Mouse (Mus musculus) liver, embryonic 16.5 days (tissue): Measurements from ENCODE around the gene Polr1d. TPM values are rescaled to one million over a fixed set of nuclear protein-coding genes. Genes with fewer than 3 reads are reported as not detected.

Experiments used
- ATAC-seq: fragments of 200-750 bp; cut with Nextera tagmentation; 2 replicates; pipeline ENCODE4 v1.8.0; 2017; ENCODE audit warnings: low read depth, mild to moderate bottlenecking, moderate number of reproducible peaks, moderate library complexity
- H3K27ac ChIP-seq: fragments of 300-500 bp; sonication (generic); 2 replicates; pipeline ENCODE4 v1.5.1; 2014; ENCODE audit warnings: mild to moderate bottlenecking, low read length
- H3K27me3 ChIP-seq: fragments of 300-500 bp; sonication (generic); 2 replicates; pipeline ENCODE4 v1.6.1; 2014; ENCODE audit warnings: low read depth, low read length, mixed read lengths; ENCODE audit not compliant: control insufficient read depth, insufficient read depth
- H3K36me3 ChIP-seq: fragments of 300-500 bp; sonication (generic); 2 replicates; pipeline ENCODE4 v1.6.1; 2014; ENCODE audit warnings: mild to moderate bottlenecking; ENCODE audit not compliant: control insufficient read depth, insufficient read depth
- H3K4me1 ChIP-seq: fragments of 300-500 bp; sonication (generic); 2 replicates; pipeline ENCODE4 v1.6.1; 2014; ENCODE audit warnings: low read depth, low read length, mixed read lengths; ENCODE audit not compliant: control insufficient read depth
- H3K4me2 ChIP-seq: fragments of 300-500 bp; sonication (generic); 2 replicates; pipeline ENCODE4 v1.6.1; 2014; ENCODE audit warnings: low read depth, low read length, mixed read lengths
- H3K4me3 ChIP-seq: fragments of 300-500 bp; sonication (generic); 2 replicates; pipeline ENCODE4 v1.5.1; 2014; ENCODE audit warnings: low read depth, mild to moderate bottlenecking, low read length
- H3K9ac ChIP-seq: fragments of 300-500 bp; sonication (generic); 2 replicates; pipeline ENCODE4 v1.6.1; 2014; ENCODE audit warnings: low read depth, low read length
- H3K9me3 ChIP-seq: fragments of 300-500 bp; sonication (generic); replicated peaks from 2 replicates; pipeline ENCODE4 v1.6.1; 2016; ENCODE audit warnings: low read length; ENCODE audit not compliant: control insufficient read depth
- WGBS: fragments of 180-500 bp; shearing (Covaris S2); extraction: QIAGEN DNeasy Blood & Tissue Kit; methylation state at CpG from one replicate; pipeline ENCODE4 v1.1.7; 2014; ENCODE audit not compliant: insufficient replicate concordance; 5-methylcytosine and 5-hydroxymethylcytosine counted together
- polyA plus RNA-seq: library from polyadenylated mRNA; unstranded; fragments of >200 nt; fragmentation: Nextera tagmentation; extraction: Ambion mirVana; gene quantifications from 2 replicates; pipeline ENCODE4 v1.2.1, GENCODE M21; 2015

The Polr1d gene
- polyA plus RNA-seq, 1 experiment from 2014 or later, result 54.4 TPM

DNA sequence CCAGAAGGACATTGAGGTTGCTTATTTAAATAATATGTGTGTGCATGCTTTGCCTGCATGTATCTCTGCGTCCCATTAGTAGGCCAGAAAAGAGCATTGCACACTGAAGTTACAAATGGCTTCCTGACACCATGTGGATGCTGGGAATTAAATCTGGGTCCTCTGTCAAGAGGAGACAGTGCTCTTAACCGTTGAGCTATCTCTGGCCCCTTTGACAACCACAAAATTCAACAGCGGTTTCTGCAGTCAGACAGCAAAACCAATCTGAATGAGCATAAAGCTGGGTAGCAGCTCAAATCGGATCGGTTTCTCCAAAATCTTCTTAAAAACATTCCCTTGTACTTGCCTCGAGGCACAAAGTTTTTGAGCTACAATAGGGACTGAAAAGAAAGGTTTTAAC lies 23.8 kb upstream of the Polr1d start:
- Histone ChIP-seq H3K4me2 (no peak overlapping the region), H3K9me3 (no peaks in the 10 kb centered on the region), H3K9ac (no peak overlapping the region), H3K36me3 (no peaks in the 10 kb centered on the region), H3K4me1 (peaks cover 20% of the 10 kb centered on the region), H3K4me3 (no peak overlapping the region), H3K27ac (no peak overlapping the region), H3K27me3 (no peaks in the 10 kb centered on the region)
- 49% methylated on average over 6 of the region's 6 CpGs for WGBS
- no peak for ATAC-seq

DNA sequence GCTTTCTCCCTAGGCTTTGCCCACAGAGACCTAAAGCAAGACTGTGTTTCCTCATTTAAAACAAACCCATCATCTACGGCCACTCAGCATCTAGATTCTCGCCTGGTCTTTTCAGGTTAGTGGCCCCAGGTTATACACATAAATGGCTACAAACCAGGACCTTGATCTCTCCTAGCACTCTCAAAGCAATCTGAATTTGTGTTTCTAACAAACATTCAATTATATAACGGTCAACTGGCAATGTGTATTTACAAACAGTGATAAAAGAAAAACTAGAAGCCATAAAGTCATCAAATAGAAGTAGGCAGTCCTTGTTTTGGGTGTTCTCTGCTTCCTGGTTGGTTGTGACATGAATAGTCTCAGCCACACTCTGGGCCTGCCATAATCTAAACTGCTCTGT lies 23.4 kb upstream of the Polr1d start:
- no peaks in the 10 kb centered on the region for H3K36me3 ChIP-seq
- no peak overlapping the region for H3K4me3 ChIP-seq
- no peak overlapping the region for H3K27ac ChIP-seq
- ATAC-seq, result no peak
- no peak overlapping the region for H3K9ac ChIP-seq
- no peaks in the 10 kb centered on the region for H3K9me3 ChIP-seq
- WGBS, result 61% methylated on average over 3 of the region's 3 CpGs
- H3K4me1 ChIP-seq, result peaks cover 20% of the 10 kb centered on the region
- no peak overlapping the region for H3K4me2 ChIP-seq
- H3K27me3 ChIP-seq, result no peaks in the 10 kb centered on the region

DNA sequence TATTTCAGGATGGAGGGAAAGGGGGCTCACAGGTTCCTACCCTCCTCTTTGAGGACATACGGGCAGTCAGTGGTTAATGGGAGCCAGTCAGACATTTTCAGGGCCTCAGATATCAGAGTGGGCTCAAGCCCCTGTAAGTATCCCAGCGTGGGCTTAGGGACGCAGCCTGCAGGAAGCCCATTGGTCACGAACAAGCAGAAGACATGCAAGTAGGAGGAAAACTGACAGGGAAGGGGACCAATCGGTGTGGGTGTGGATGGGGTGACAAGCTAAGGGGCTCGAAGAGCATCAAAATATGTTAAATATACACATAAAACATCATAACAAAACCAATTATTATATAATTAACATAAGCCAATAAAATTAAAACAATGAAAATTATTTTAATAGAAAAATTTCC lies 22.5 kb upstream of the Polr1d start:
- Histone ChIP-seq H3K27ac (no peak overlapping the region), H3K27me3 (no peaks in the 10 kb centered on the region), H3K36me3 (no peaks in the 10 kb centered on the region), H3K9me3 (no peaks in the 10 kb centered on the region), H3K4me1 (peaks cover 17% of the 10 kb centered on the region), H3K4me2 (no peak overlapping the region), H3K9ac (no peak overlapping the region), H3K4me3 (no peak overlapping the region)
- no peak for ATAC-seq
- WGBS, result 80% methylated on average over 6 of the region's 6 CpGs

DNA sequence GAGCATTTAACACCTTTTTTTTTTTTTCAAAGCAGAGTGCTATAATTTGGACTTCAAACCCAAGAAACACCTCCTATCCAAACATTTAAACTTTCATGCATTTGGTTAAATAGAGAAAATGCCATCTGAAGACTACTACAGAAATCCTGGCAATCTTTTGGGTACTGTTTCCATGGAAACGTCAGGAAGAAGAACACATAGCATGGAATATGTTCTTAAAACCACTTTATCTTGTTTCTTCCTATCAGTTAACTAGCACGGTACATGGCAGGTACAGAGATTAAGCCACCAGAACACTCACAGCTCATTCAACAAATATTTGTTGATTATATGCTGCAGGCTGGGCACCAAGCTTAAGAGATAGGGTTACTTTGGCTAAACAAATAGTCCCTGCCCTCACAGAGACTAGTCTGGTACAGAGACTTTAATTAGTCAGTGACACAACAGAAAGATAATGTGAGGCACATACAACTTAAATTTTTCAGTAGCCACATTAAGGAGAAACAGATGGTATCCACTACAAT lies 22.0 kb upstream of the Polr1d start:
- Histone ChIP-seq H3K9me3 (no peaks in the 10 kb centered on the region), H3K4me3 (no peak overlapping the region), H3K4me2 (no peak overlapping the region), H3K36me3 (no peaks in the 10 kb centered on the region), H3K4me1 (peaks cover 17% of the 10 kb centered on the region), H3K27me3 (no peaks in the 10 kb centered on the region), H3K9ac (no peak overlapping the region), H3K27ac (no peak overlapping the region)
- no peak for ATAC-seq
- WGBS, result 25% methylated on average over 2 of the region's 2 CpGs

DNA sequence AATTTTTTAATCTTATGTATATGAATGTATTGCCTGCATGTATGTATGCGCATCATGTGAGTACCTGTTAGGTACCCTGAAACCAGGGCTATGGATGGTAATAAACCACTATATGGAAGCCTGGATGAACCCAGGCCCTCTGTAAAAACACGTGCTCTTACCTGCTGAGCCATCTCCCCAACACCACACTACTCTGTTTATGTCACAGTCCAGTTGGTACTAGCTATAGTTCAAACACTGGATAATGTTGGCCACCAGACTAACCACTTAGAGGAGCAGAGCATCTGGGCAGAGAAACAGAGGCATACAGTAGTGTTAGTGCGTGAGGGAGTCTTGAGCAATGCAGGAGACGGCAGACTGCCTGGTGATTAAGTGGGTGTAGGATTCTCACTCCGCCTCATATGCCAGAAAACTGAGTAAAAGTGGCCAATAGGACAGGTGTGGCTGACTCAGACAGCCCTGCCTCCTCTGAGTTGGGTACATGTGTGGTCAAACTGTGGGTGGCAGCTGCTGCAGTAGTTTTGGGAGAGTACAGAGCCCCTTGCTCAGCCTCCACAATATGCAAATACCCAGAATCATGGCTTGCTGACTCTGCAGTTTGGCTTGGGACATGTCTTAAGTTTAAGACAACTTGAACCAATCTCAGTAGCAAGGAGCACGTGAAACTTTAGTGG lies 21.1 kb upstream of the Polr1d start:
- WGBS, result 70% methylated on average over 6 of the region's 6 CpGs
- Histone ChIP-seq H3K4me3 (no peak overlapping the region), H3K27ac (no peak overlapping the region), H3K9me3 (no peaks in the 10 kb centered on the region), H3K9ac (no peak overlapping the region), H3K4me1 (peaks cover 16% of the 10 kb centered on the region), H3K36me3 (no peaks in the 10 kb centered on the region), H3K4me2 (no peak overlapping the region), H3K27me3 (no peaks in the 10 kb centered on the region)
- no peak for ATAC-seq

DNA sequence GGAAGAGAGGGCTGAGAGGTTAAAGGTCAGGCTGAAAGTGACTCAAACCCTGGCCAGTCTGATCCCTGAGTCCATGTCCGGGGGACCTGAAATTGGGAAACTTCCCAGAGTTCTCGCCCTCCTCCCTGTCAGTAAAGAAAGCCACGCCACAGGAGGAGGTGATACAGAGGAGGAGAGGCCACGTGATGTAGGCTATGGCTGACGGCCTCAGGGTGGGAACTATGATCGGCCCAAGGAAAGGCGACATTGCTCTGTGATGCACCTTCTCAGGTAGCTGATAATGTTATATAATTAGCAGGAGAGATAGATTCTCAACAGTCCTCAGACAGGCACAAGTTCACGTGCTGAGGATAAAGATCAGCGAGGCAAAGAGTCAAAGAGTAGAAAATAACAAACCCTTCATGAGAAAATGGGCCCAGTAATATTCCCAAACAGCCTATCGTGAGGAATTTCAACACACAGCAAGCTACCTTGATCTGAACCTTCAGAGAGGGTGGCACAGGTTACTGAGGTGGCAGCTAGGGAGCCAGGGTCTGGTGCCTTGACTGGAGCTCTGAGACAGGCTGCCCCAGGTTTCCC lies 20.0 kb upstream of the Polr1d start:
- Histone ChIP-seq H3K9me3 (no peaks in the 10 kb centered on the region), H3K27ac (peak overlapping the region; percentile 66), H3K4me2 (no peak overlapping the region), H3K4me1 (peaks cover 14% of the 10 kb centered on the region), H3K4me3 (no peak overlapping the region), H3K36me3 (no peaks in the 10 kb centered on the region), H3K27me3 (no peaks in the 10 kb centered on the region), H3K9ac (no peak overlapping the region)
- 62% methylated on average over 10 of the region's 10 CpGs for WGBS
- ATAC-seq, result peak; percentile 42; the same call in 1 of the 2 replicates

DNA sequence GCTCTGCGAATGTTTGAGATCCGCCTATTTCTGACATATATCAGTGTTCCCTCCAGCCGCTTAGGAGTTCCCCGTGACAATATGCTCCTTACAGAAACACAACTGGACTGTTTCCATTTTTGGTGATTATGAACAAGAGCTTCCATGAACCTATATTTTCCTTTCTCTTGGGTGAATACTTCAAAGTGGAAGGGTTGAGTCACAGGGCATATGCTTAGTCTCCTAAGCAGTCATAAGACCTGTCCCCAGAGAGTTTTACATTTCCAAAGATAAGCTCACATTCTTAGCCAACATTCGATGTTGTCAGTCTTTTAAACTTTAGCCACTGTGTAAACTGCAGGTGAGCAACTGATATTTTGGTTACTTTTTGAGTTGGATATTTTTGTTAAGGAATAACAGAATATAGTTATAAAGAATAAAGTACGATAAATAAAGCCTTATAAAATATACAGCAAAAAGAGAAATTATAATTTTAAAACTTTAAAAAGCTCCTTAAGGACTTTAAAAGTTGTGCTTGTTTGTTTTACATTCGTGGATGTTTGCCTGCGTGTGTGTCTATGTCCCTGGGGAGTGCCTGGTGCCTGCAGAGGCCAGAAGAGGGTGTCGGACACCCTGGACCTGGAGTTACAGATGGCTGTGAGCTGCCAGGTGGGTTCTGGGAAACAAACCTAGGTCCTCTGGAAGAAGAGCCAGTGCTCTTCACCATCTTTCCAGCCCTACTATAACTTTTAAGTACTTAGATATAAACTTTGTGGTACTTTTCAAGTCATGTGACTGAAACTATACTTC lies 19.0 kb upstream of the Polr1d start:
- 0 out of 2 replicates have a peak, but pooled peaks have one; percentile 45 for ATAC-seq
- Histone ChIP-seq H3K4me1 (peaks cover 12% of the 10 kb centered on the region), H3K9ac (no peak overlapping the region), H3K4me2 (no peak overlapping the region), H3K9me3 (no peaks in the 10 kb centered on the region), H3K27me3 (no peaks in the 10 kb centered on the region), H3K27ac (peak overlapping the region; percentile 66), H3K36me3 (no peaks in the 10 kb centered on the region), H3K4me3 (no peak overlapping the region)
- 63% methylated on average over 9 of the region's 9 CpGs for WGBS

DNA sequence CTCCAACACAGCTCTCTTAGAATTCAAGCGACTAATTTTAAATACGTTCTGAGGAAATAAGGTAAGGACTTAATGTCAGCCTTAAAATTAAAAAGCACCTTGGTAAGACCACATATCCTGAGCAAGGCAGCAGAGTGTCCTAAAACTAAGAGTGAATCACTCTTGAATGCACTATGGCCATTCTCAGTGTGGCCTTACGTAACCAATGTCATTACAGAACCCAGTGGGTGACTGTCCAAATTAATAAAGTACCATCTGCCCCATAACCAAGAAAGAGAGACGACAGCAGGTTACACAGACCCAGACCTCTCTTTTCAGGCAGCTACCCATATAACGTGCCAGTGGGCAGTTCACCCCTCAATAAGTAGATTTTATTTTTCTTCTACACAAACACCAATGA lies 18.2 kb upstream of the Polr1d start:
- no peaks in the 10 kb centered on the region for H3K9me3 ChIP-seq
- H3K36me3 ChIP-seq, result no peaks in the 10 kb centered on the region
- ATAC-seq, result no peak
- no peak overlapping the region for H3K4me2 ChIP-seq
- no peak overlapping the region for H3K9ac ChIP-seq
- 74% methylated on average over 5 of the region's 5 CpGs for WGBS
- peaks cover 12% of the 10 kb centered on the region for H3K4me1 ChIP-seq
- H3K27me3 ChIP-seq, result no peaks in the 10 kb centered on the region
- H3K27ac ChIP-seq, result peak overlapping the region; percentile 52
- H3K4me3 ChIP-seq, result no peak overlapping the region

DNA sequence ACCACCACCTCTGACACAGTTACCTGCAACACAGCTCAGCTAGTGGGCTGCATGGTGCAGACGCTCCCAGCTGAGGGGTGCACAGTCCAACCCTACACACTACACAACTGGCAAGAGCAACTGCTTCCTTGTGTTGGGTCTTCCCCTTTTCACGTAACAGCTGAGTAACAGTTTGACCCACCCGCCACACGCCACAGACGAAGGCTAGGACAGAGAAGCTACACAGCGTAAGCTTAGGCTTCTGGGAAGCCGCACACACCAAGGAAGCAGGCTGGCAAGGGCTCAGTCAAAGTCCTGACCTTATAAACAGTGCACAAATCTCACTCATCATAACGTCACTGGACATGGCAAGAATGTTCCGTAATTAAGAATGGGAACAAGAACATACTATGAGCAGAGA lies 17.5 kb upstream of the Polr1d start:
- WGBS, result 54% methylated on average over 9 of the region's 9 CpGs
- H3K27me3 ChIP-seq, result no peaks in the 10 kb centered on the region
- H3K9ac ChIP-seq, result no peak overlapping the region
- no peaks in the 10 kb centered on the region for H3K36me3 ChIP-seq
- no peaks in the 10 kb centered on the region for H3K9me3 ChIP-seq
- H3K27ac ChIP-seq, result no peak overlapping the region
- ATAC-seq, result no peak
- no peak overlapping the region for H3K4me3 ChIP-seq
- H3K4me2 ChIP-seq, result no peak overlapping the region
- peaks cover 12% of the 10 kb centered on the region for H3K4me1 ChIP-seq
